In the genomic region with DNA sequence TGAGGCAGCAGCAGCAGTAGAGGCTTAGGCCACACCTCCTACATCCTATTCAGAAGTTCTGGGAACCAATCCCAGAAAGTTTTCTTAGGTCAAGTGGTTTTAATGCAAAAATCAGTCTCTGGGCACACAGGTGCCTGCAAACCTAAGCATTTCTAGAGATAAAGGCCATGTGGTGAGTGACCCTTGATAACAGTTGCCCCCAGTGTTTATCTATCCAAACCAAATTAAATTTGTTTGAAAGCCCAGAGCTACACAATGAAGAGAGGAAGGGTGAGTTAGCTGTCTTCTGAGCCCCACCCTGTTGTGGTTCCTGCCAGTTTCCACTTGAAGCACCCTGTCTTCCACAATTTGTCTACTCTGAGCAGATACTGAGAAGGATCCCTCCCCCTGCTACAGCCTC, we compare ENCODE assay signal across 25 mouse cellular contexts.
DNase-seq lines count a peak whose midpoint lies in the region; ATAC-seq and TF ChIP-seq lines count a peak whose summit lies in the region.
"Had no signal": no experiment of that assay in that cellular context is flagged by ENCODE, and none has a peak within 500 bp of the region (broad histone marks: within the 10 kb centered on the region; RNA-seq: fewer than 3 reads in every experiment).

No protein-coding gene starts in this region.

- TF ChIP-seq EP300 in lung, postnatal 0 days (IDR thresholded peaks at IDR 0.05): peak; percentile 28; the same call in 1 of the 2 replicates
- peak; percentile 45 for TF ChIP-seq EP300 in liver, embryonic 14.5 days (IDR thresholded peaks at IDR 0.05; ENCODE audit: low read depth)

- H3K36me3 ChIP-seq in lung, postnatal 0 days (ENCODE audit: insufficient read depth, low read length): no peaks in the 10 kb centered on the region
- no peaks in the 10 kb centered on the region for H3K36me3 ChIP-seq in liver, embryonic 14.5 days (replicated peaks; ENCODE audit: control insufficient read depth, insufficient read depth, low read depth)
- H3K36me3 ChIP-seq in hindbrain, embryonic 14.5 days (replicated peaks; ENCODE audit: control insufficient read depth, insufficient read depth): no peaks in the 10 kb centered on the region
- H3K36me3 ChIP-seq: neural tube, embryonic 13.5 days had no signal

- H3K4me1 ChIP-seq in lung, postnatal 0 days (ENCODE audit: insufficient read depth, low read depth, low read length): no peaks in the 10 kb centered on the region
- peaks cover 0 to 7% of the 10 kb centered on the region in 2 experiments; a peak in 2 of 4 replicates for H3K4me1 ChIP-seq in liver, embryonic 14.5 days (replicated peaks; ENCODE audit: control insufficient read depth in 2 of 2, insufficient read depth in 2 of 2, low read length in 1 of 2)
- H3K4me1 ChIP-seq in hindbrain, embryonic 14.5 days (replicated peaks; ENCODE audit: control insufficient read depth, insufficient read depth, low read length): no peaks in the 10 kb centered on the region
- H3K4me1 ChIP-seq: forebrain, embryonic 10.5 days; midbrain, embryonic 10.5 days had no signal

- no peak overlapping the region for H3K27ac ChIP-seq in lung, postnatal 0 days (ENCODE audit: low read length)
- no peak overlapping the region for H3K27ac ChIP-seq in liver, embryonic 14.5 days
- H3K27ac ChIP-seq in hindbrain, embryonic 14.5 days: no peak overlapping the region
- H3K27ac ChIP-seq: forebrain, embryonic 10.5 days; heart, embryonic 10.5 days; hindbrain, embryonic 10.5 days; hindbrain, postnatal 0 days; limb, embryonic 13.5 days; midbrain, embryonic 10.5 days; neural tube, embryonic 13.5 days had no signal

- no peak overlapping the region for H3K4me3 ChIP-seq in lung, postnatal 0 days (ENCODE audit: low read depth, low read length)
- H3K4me3 ChIP-seq in liver, embryonic 14.5 days (ENCODE audit: insufficient read depth in 1 of 2, low read depth in 2 of 2, low read length in 2 of 2): no peak overlapping the region
- no peak overlapping the region for H3K4me3 ChIP-seq in hindbrain, embryonic 14.5 days (replicated peaks; ENCODE audit: low read length)
- H3K4me3 ChIP-seq: forebrain, embryonic 10.5 days; heart, embryonic 10.5 days; hindbrain, embryonic 10.5 days; limb, embryonic 13.5 days; midbrain, embryonic 10.5 days; myocyte; neural tube, embryonic 13.5 days had no signal

- no peak for TF ChIP-seq CTCF in lung, postnatal 0 days (IDR thresholded peaks at IDR 0.05)
- TF ChIP-seq CTCF in liver, embryonic 14.5 days (IDR thresholded peaks at IDR 0.05; ENCODE audit: low read depth): no peak

- H3K27me3 ChIP-seq in lung, postnatal 0 days (replicated peaks; ENCODE audit: insufficient read depth, low read length): no peaks in the 10 kb centered on the region
- H3K27me3 ChIP-seq in liver, embryonic 14.5 days (ENCODE audit: control insufficient read depth, insufficient read depth, low read length): no peaks in the 10 kb centered on the region
- no peaks in the 10 kb centered on the region for H3K27me3 ChIP-seq in hindbrain, embryonic 14.5 days (ENCODE audit: control insufficient read depth, insufficient read depth, low read length)
- H3K27me3 ChIP-seq: limb, embryonic 13.5 days; neural tube, embryonic 13.5 days had no signal

- H3K9me3 ChIP-seq in lung, postnatal 0 days (ENCODE audit: low read length): no peaks in the 10 kb centered on the region
- H3K9me3 ChIP-seq in liver, embryonic 14.5 days (ENCODE audit: control insufficient read depth, low read length): no peaks in the 10 kb centered on the region
- peaks cover 4% of the 10 kb centered on the region; the same call in 1 of the 2 replicates for H3K9me3 ChIP-seq in hindbrain, embryonic 14.5 days (ENCODE audit: control insufficient read depth, low read length)
- H3K9me3 ChIP-seq: forebrain, embryonic 10.5 days; heart, embryonic 10.5 days; hindbrain, embryonic 10.5 days had no signal

- no peak overlapping the region for H3K4me2 ChIP-seq in lung, postnatal 0 days (replicated peaks; ENCODE audit: low read depth, low read length)
- no peak overlapping the region for H3K4me2 ChIP-seq in liver, embryonic 14.5 days (ENCODE audit: low read depth)
- no peak overlapping the region for H3K4me2 ChIP-seq in hindbrain, embryonic 14.5 days (replicated peaks)
- H3K4me2 ChIP-seq: limb, embryonic 13.5 days; neural tube, embryonic 13.5 days had no signal

- peak; percentile 61 for ATAC-seq in lung, postnatal 0 days
- ATAC-seq in liver, embryonic 14.5 days (ENCODE audit: insufficient read depth): peak; percentile 85
- no peak for ATAC-seq in hindbrain, embryonic 14.5 days (ENCODE audit: low FRiP score)
- ATAC-seq: activated CD4-positive, CD25-positive, alpha-beta regulatory T cell, adult 4 months; forebrain, embryonic 16.5 days; hindbrain, postnatal 0 days; intestine, postnatal 0 days; midbrain, embryonic 16.5 days had no signal

- peak; percentile 15 for DNase-seq in lung, postnatal 0 days (ENCODE audit: low spot score)
- no peak for DNase-seq in lung, postnatal 14 days
- peak; percentile 17 for DNase-seq in c-Kit-positive CD71-positive TER-119-negative erythroid progenitor cells, embryonic 14.5 days (ENCODE audit: low read depth)
- DNase-seq in liver, embryonic 14.5 days (ENCODE audit: low read depth in 3 of 3, low spot score in 3 of 3): peak in 2 of 3 experiments; percentile 11 to 26
- no peak for DNase-seq in adipocyte (ENCODE audit: low spot score)
- no peak for DNase-seq in hindbrain, embryonic 14.5 days (ENCODE audit: low spot score)
- DNase-seq in adrenal gland, adult 8-10 months: no peak
- DNase-seq: adrenal gland, postnatal 14 days; cerebellum, adult 8-10 months; gastrocnemius, postnatal 36 days; kidney, postnatal 4 days; layer of hippocampus, adult 9-11 months; lung, postnatal 4 days had no signal

- H3K9ac ChIP-seq in lung, postnatal 0 days (replicated peaks; ENCODE audit: low read depth): no peak overlapping the region
- no peak overlapping the region for H3K9ac ChIP-seq in liver, embryonic 14.5 days (replicated peaks)
- H3K9ac ChIP-seq in hindbrain, embryonic 14.5 days: no peak overlapping the region
- H3K9ac ChIP-seq: limb, embryonic 13.5 days; neural tube, embryonic 13.5 days had no signal

Comparison
In these comparisons a context has a peak if more than half of its experiments do, and no peak if none do; other contexts are left out.
1. DNase-seq: peak in lung, postnatal 0 days (single experiment), c-Kit-positive CD71-positive TER-119-negative erythroid progenitor cells, embryonic 14.5 days (single experiment) and liver, embryonic 14.5 days (2 of 3); none in lung, postnatal 14 days (single experiment), adipocyte (single experiment), hindbrain, embryonic 14.5 days (single experiment) and adrenal gland, adult 8-10 months (single experiment).